ENCODE assay signal across 8 mouse cellular contexts in genomic region chr10:3531375-3531774, GRCm38 (mm10). TPM values are rescaled to one million over a fixed set of nuclear protein-coding genes. Genes with fewer than 3 reads are reported as not detected.
DNase-seq lines count a peak whose midpoint lies in the region; ATAC-seq and TF ChIP-seq lines count a peak whose summit lies in the region.

No protein-coding gene starts in this region.

- H3K27ac ChIP-seq in heart, adult 2 months = no peak overlapping the region
- no peak overlapping the region for H3K27ac ChIP-seq in heart, embryonic 10.5 days
- H3K27ac ChIP-seq in hindbrain, postnatal 0 days = no peak overlapping the region
- H3K27ac ChIP-seq in midbrain, embryonic 14.5 days (replicated peaks; ENCODE audit: low read depth, low read length) = no peak overlapping the region
- H3K27ac ChIP-seq in stomach, postnatal 0 days (replicated peaks) = no peak overlapping the region

- H3K9ac ChIP-seq in heart, adult 2 months (ENCODE audit: low read depth, low read length) = no peak overlapping the region
- H3K9ac ChIP-seq in hindbrain, postnatal 0 days (replicated peaks; ENCODE audit: low read length) = no peak overlapping the region
- no peak overlapping the region for H3K9ac ChIP-seq in midbrain, embryonic 14.5 days (replicated peaks; ENCODE audit: low read length)
- no peak overlapping the region for H3K9ac ChIP-seq in stomach, postnatal 0 days (ENCODE audit: low read length)

- no peaks in the 10 kb centered on the region for H3K79me2 ChIP-seq in heart, adult 2 months (replicated peaks; ENCODE audit: control insufficient read depth, insufficient read depth, low read length)

- intact Hi-C loops in heart, adult 2 months (cut with DNase I) = loop anchor here (1.0 to 10.0 kb wide), 3 partner anchors 198 to 843 kb away; no protein-coding TSS in a partner anchor

- ATAC-seq in hindbrain, postnatal 0 days = peak; percentile 82
- peak; percentile 59; the same call in 1 of the 2 replicates for ATAC-seq in midbrain, embryonic 14.5 days (ENCODE audit: low FRiP score, low TSS enrichment)
- peak; percentile 60; the same call in 1 of the 2 replicates for ATAC-seq in stomach, postnatal 0 days (ENCODE audit: low FRiP score, low TSS enrichment)

- H3K36me3 ChIP-seq in heart, adult 2 months (ENCODE audit: control insufficient read depth, insufficient read depth, low read length) = no peaks in the 10 kb centered on the region
- no peaks in the 10 kb centered on the region for H3K36me3 ChIP-seq in heart, embryonic 10.5 days
- H3K36me3 ChIP-seq in hindbrain, postnatal 0 days (ENCODE audit: insufficient read depth, low read length) = no peaks in the 10 kb centered on the region
- H3K36me3 ChIP-seq in midbrain, embryonic 14.5 days (ENCODE audit: control insufficient read depth, insufficient read depth, low read length) = no peaks in the 10 kb centered on the region
- H3K36me3 ChIP-seq in stomach, postnatal 0 days (ENCODE audit: control insufficient read depth, insufficient read depth, low read length) = no peaks in the 10 kb centered on the region

- H3K9me3 ChIP-seq in heart, embryonic 10.5 days = no peaks in the 10 kb centered on the region
- no peaks in the 10 kb centered on the region for H3K9me3 ChIP-seq in hindbrain, postnatal 0 days (ENCODE audit: low read length)
- H3K9me3 ChIP-seq in midbrain, embryonic 14.5 days (ENCODE audit: control insufficient read depth, low read length) = no peaks in the 10 kb centered on the region
- no peaks in the 10 kb centered on the region for H3K9me3 ChIP-seq in stomach, postnatal 0 days (ENCODE audit: control insufficient read depth, low read length)

- 6% methylated on average over 4 of the region's 4 CpGs for WGBS in heart, adult 2 months
- WGBS in heart, embryonic 10.5 days = 3% methylated on average over 4 of the region's 4 CpGs
- 3% methylated on average over 4 of the region's 4 CpGs for WGBS in hindbrain, postnatal 0 days
- 6% methylated on average over 4 of the region's 4 CpGs for WGBS in midbrain, embryonic 14.5 days
- WGBS in stomach, postnatal 0 days = 2% methylated on average over 4 of the region's 4 CpGs

- H3K27me3 ChIP-seq in heart, adult 2 months (ENCODE audit: control insufficient read depth, insufficient read depth, low read length) = no peaks in the 10 kb centered on the region
- H3K27me3 ChIP-seq in heart, embryonic 10.5 days (ENCODE audit: insufficient read depth, poor library complexity, severe bottlenecking) = no peaks in the 10 kb centered on the region
- H3K27me3 ChIP-seq in hindbrain, postnatal 0 days (ENCODE audit: insufficient read depth, low read length) = no peaks in the 10 kb centered on the region; the same call in 1 of the 2 replicates
- peaks cover 4% of the 10 kb centered on the region; the same call in 1 of the 2 replicates for H3K27me3 ChIP-seq in midbrain, embryonic 14.5 days (ENCODE audit: control insufficient read depth, insufficient read depth, low read length)
- H3K27me3 ChIP-seq in stomach, postnatal 0 days (ENCODE audit: control insufficient read depth, insufficient read depth, low read length) = no peaks in the 10 kb centered on the region

- peak; percentile 80; the same call in 1 of the 2 replicates for TF ChIP-seq EP300 in heart, adult 2 months (IDR thresholded peaks at IDR 0.05; ENCODE audit: insufficient read depth, low read depth, low read length)
- TF ChIP-seq EP300 in stomach, postnatal 0 days (optimal IDR thresholded peaks at IDR 0.05) = no peak

- no peak overlapping the region for H3K4me2 ChIP-seq in hindbrain, postnatal 0 days (ENCODE audit: low read depth, low read length)
- H3K4me2 ChIP-seq in midbrain, embryonic 14.5 days (ENCODE audit: low read length) = no peak overlapping the region
- H3K4me2 ChIP-seq in stomach, postnatal 0 days (replicated peaks; ENCODE audit: low read depth) = no peak overlapping the region

- H3K4me1 ChIP-seq in heart, adult 2 months (ENCODE audit: control insufficient read depth, insufficient read depth, low read length) = peaks cover 1% of the 10 kb centered on the region
- peaks cover 30% of the 10 kb centered on the region for H3K4me1 ChIP-seq in heart, embryonic 10.5 days
- H3K4me1 ChIP-seq in hindbrain, postnatal 0 days (ENCODE audit: insufficient read depth, low read length) = no peaks in the 10 kb centered on the region
- peaks cover 10% of the 10 kb centered on the region for H3K4me1 ChIP-seq in midbrain, embryonic 14.5 days (ENCODE audit: control insufficient read depth, insufficient read depth, low read length)
- no peaks in the 10 kb centered on the region for H3K4me1 ChIP-seq in stomach, postnatal 0 days (replicated peaks; ENCODE audit: control insufficient read depth, insufficient read depth)

- H3K4me3 ChIP-seq in heart, adult 2 months = no peak overlapping the region
- no peak overlapping the region for H3K4me3 ChIP-seq in heart, embryonic 10.5 days
- H3K4me3 ChIP-seq in hindbrain, postnatal 0 days (ENCODE audit: low read length) = no peak overlapping the region
- H3K4me3 ChIP-seq in midbrain, embryonic 14.5 days (replicated peaks; ENCODE audit: low read depth, low read length) = no peak overlapping the region
- no peak overlapping the region for H3K4me3 ChIP-seq in stomach, postnatal 0 days (ENCODE audit: low read depth, low read length)

- peak; percentile 59 to 64 for DNase-seq in heart, adult 2 months
- DNase-seq in heart, embryonic 10.5 days (ENCODE audit: low spot score) = no peak
- peak; percentile 95 to 96 for DNase-seq in cerebellum, postnatal 10 days
- peak; percentile 78 to 87 for DNase-seq in frontal cortex, postnatal 36 days (ENCODE audit: low spot score in 2 of 2)
- DNase-seq in hindbrain, postnatal 0 days (ENCODE audit: low spot score) = peak; percentile 93
- DNase-seq in layer of hippocampus, postnatal 36 days = peak; percentile 74 to 81
- DNase-seq in midbrain, embryonic 14.5 days = peak; percentile 90
- DNase-seq in stomach, postnatal 0 days (ENCODE audit: low spot score) = peak; percentile 76

- peak; percentile 86 for TF ChIP-seq CTCF in heart, adult 2 months (IDR thresholded peaks at IDR 0.05)
- peak; percentile 99 for TF ChIP-seq CTCF in hindbrain, postnatal 0 days (IDR thresholded peaks at IDR 0.05; ENCODE audit: low read depth)
- peak; percentile 97 for TF ChIP-seq CTCF in stomach, postnatal 0 days (IDR thresholded peaks at IDR 0.05; ENCODE audit: low read depth)

- TF ChIP-seq POLR2A in heart, adult 2 months (IDR thresholded peaks at IDR 0.05; ENCODE audit: insufficient read depth, low read depth, low read length) = no peak

RNA-seq across cellular contexts. Expression of gene Iyd, which starts 8.7 kb away (rescaled TPM):
- total RNA-seq in heart, adult 2 months (2021) = not detected
- 0.26 TPM in 1 of 2 replicates, not detected in the other for polyA plus RNA-seq in heart, adult 2 months (2012; rRNA removed)
- polyA plus RNA-seq in heart, embryonic 10.5 days (2016; fragmentation: Nextera tagmentation; extraction: Ambion mirVana) = 0.47 and 0.57 TPM in 2 replicates
- total RNA-seq in hindbrain, postnatal 0 days (2014; rRNA removed) = 0.32 and 0.47 TPM in 2 replicates
- polyA plus RNA-seq in hindbrain, postnatal 0 days (2015; fragmentation: Nextera tagmentation; extraction: Ambion mirVana) = 0.76 and 0.81 TPM in 2 replicates
- total RNA-seq in layer of hippocampus, postnatal 36 days (2021) = 1 to 10 TPM; 7.6 to 9.5 TPM
- polyA plus RNA-seq in midbrain, embryonic 14.5 days (2014; fragmentation: Nextera tagmentation; extraction: Ambion mirVana) = 0.51 and 0.63 TPM in 2 replicates
- polyA plus RNA-seq in stomach, postnatal 0 days (2015; fragmentation: Nextera tagmentation; extraction: Ambion mirVana) = 33.5 and 35.5 TPM in 2 replicates

Comparison
In these comparisons a context has a peak if more than half of its experiments do, and no peak if none do; other contexts are left out.
1. RNA of gene Iyd, which starts 8.7 kb away (polyA plus RNA-seq): 33.5 to 35.5 TPM in stomach, postnatal 0 days; 0.76 to 0.81 TPM in hindbrain, postnatal 0 days, 0.47 to 0.57 TPM in heart, embryonic 10.5 days, 0.51 to 0.63 TPM in midbrain, embryonic 14.5 days and 0.26 TPM in heart, adult 2 months; every median in the first group is over 10 times any median in the second.
2. Peak in every context shown above with its lines, with median percentiles within 50 percentile points of each other: CTCF ChIP-seq and ATAC-seq.